Mouse (Mus musculus) midbrain, embryonic 14.5 days (tissue): ENCODE measurements at regions not wholly inside any gene's neighbourhood (a gene's known extent, or its start where the extent isn't known, plus 50 kb on each side); places are given as distances from the start of the nearest gene placed in this dataset.

Experiments used
- ATAC-seq: fragments of 200-750 bp; cut with Nextera tagmentation; 2 replicates; pipeline ENCODE4 v1.8.0; 2017; ENCODE audit warnings: moderate number of reproducible peaks, moderate library complexity; ENCODE audit not compliant: low FRiP score, low TSS enrichment
- DNase-seq: peaks from one replicate; pipeline ENCODE4 v3.0.0-alpha.2; 2015
- H3K27ac ChIP-seq: fragments of 300-500 bp; sonication (generic); replicated peaks from 2 replicates; pipeline ENCODE4 v1.5.1; 2014; ENCODE audit warnings: mild to moderate bottlenecking, low read depth, low read length, moderate library complexity
- H3K27me3 ChIP-seq: fragments of 300-500 bp; sonication (generic); 2 replicates; pipeline ENCODE4 v1.6.1; 2014; ENCODE audit warnings: low read length, control low read depth, mixed read lengths; ENCODE audit not compliant: control insufficient read depth, insufficient read depth
- H3K36me3 ChIP-seq: fragments of 300-500 bp; sonication (generic); 2 replicates; pipeline ENCODE4 v1.6.1; 2014; ENCODE audit warnings: low read length, control low read depth; ENCODE audit not compliant: control insufficient read depth, insufficient read depth
- H3K4me1 ChIP-seq: fragments of 300-500 bp; sonication (generic); 2 replicates; pipeline ENCODE4 v1.6.1; 2014; ENCODE audit warnings: mild to moderate bottlenecking, antibody characterized with exemption, low read length, control low read depth; ENCODE audit not compliant: control insufficient read depth, insufficient read depth
- H3K4me2 ChIP-seq: fragments of 300-500 bp; sonication (generic); 2 replicates; pipeline ENCODE4 v1.6.1; 2014; ENCODE audit warnings: mild to moderate bottlenecking, low read length, moderate library complexity
- H3K4me3 ChIP-seq: fragments of 300-500 bp; sonication (generic); replicated peaks from 2 replicates; pipeline ENCODE4 v1.5.1; 2014; ENCODE audit warnings: low read depth, low read length
- H3K9ac ChIP-seq: fragments of 300-500 bp; sonication (generic); replicated peaks from 2 replicates; pipeline ENCODE4 v1.6.1; 2014; ENCODE audit warnings: mild to moderate bottlenecking, low read length, moderate library complexity
- H3K9me3 ChIP-seq: fragments of 300-500 bp; sonication (generic); 2 replicates; pipeline ENCODE4 v1.6.1; 2016; ENCODE audit warnings: low read length, control low read depth, mixed read lengths; ENCODE audit not compliant: control insufficient read depth
- WGBS: fragments of 180-500 bp; shearing (Covaris S2); extraction: QIAGEN DNeasy Blood & Tissue Kit; methylation state at CpG from one replicate; pipeline ENCODE4 v1.1.7; 2014; 5-methylcytosine and 5-hydroxymethylcytosine counted together

DNA sequence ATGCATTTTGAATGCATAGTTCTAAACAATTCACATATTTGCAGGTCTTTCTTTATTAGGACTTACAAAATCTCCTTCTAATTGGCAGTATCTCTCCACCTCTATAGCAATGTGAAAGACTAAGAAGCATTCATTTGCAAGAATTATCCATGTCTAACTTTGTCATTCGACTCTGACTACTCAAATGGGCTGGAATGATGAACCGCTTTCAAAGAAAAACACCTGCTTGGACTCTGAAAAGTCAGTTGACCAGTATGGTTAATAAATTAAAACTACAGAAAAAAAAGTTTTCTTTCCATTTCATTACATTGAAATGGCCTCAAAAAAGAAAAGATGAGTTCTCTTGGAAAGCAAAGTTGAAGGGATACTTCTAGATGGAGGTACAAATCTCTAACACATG lies 331.1 kb upstream of the Grin3a start:
- Histone ChIP-seq H3K27ac (no peak overlapping the region), H3K27me3 (no peaks in the 10 kb centered on the region), H3K36me3 (no peaks in the 10 kb centered on the region), H3K4me3 (no peak overlapping the region), H3K4me1 (no peaks in the 10 kb centered on the region), H3K9ac (no peak overlapping the region), H3K9me3 (no peaks in the 10 kb centered on the region), H3K4me2 (no peak overlapping the region)
- ATAC-seq = no peak
- DNase-seq = no peak
- WGBS = 86% methylated on average over 2 of the region's 2 CpGs

GRCm38 (mm10) chr4:50160893-50161292 lies 315.3 kb upstream of the Grin3a start:
- no peak overlapping the region for H3K4me2 ChIP-seq
- H3K27ac ChIP-seq = no peak overlapping the region
- H3K4me3 ChIP-seq = no peak overlapping the region
- ATAC-seq (no peak), DNase-seq (peak; percentile 26)
- H3K4me1 ChIP-seq = no peaks in the 10 kb centered on the region
- WGBS = 77% methylated on average over 2 of the region's 2 CpGs
- no peak overlapping the region for H3K9ac ChIP-seq
- no peaks in the 10 kb centered on the region for H3K27me3 ChIP-seq
- H3K36me3 ChIP-seq = no peaks in the 10 kb centered on the region
- H3K9me3 ChIP-seq = no peaks in the 10 kb centered on the region

- no peaks in the 10 kb centered on the region for H3K36me3 ChIP-seq
- no peaks in the 10 kb centered on the region for H3K4me1 ChIP-seq
- no peak overlapping the region for H3K9ac ChIP-seq
- H3K27ac ChIP-seq = no peak overlapping the region
- H3K4me3 ChIP-seq = no peak overlapping the region
- no peak overlapping the region for H3K4me2 ChIP-seq
- H3K9me3 ChIP-seq = no peaks in the 10 kb centered on the region
- DNase-seq (peak; percentile 2), ATAC-seq (no peak)
- H3K27me3 ChIP-seq = no peaks in the 10 kb centered on the region
Observed at GRCm38 (mm10) chr4:50145926-50146325, 300.4 kb upstream of the Grin3a start.

DNA sequence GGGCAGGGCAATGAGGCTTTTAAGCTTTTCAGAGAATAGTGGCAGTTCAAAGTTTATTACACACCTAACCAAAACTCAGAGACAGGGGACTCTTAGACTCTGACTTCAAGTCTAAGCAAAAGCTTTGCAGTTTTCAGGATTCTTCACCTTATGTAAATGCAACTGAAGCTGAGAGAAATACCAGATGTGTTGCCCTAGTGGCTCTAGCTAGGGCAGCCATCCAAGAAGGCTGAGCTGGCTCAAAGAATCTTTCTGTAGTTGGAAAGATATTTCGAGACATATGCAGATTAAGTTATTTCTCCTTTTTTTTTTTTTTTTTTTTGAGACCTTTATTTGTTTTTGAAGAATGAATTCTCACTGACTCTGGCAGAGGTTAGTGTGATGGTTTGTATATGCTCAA lies 284.7 kb upstream of the Grin3a start:
- DNase-seq (no peak), ATAC-seq (no peak)
- WGBS = 67% methylated on average over 1 of the region's 1 CpGs
- Histone ChIP-seq H3K4me1 (no peaks in the 10 kb centered on the region), H3K36me3 (no peaks in the 10 kb centered on the region), H3K27ac (no peak overlapping the region), H3K27me3 (no peaks in the 10 kb centered on the region), H3K9me3 (no peaks in the 10 kb centered on the region), H3K9ac (no peak overlapping the region), H3K4me2 (no peak overlapping the region), H3K4me3 (no peak overlapping the region)

DNA sequence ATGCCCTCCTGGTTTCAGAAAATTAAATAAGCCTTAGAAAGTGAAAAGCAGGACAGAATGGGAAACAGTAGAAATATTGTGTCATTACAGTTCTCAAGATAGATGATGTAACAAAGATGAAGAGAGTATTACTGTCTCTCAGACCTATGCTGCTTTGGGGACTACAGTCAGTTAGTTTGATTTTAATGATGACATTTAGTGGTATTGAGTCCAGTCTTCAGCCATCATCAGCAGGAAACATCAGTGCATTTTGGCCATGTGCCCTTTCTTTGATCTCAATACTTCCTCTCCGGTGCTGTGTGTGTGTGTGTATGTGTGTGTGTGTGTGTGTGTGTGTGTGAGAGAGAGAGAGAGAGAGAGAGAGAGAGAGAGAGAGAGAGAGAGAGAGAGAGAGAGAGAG lies 261.0 kb upstream of the Grin3a start:
- Histone ChIP-seq H3K4me3 (no peak overlapping the region), H3K27ac (no peak overlapping the region), H3K36me3 (no peaks in the 10 kb centered on the region), H3K4me1 (no peaks in the 10 kb centered on the region), H3K27me3 (no peaks in the 10 kb centered on the region), H3K9ac (no peak overlapping the region), H3K4me2 (no peak overlapping the region), H3K9me3 (no peaks in the 10 kb centered on the region)
- ATAC-seq = no peak
- DNase-seq = no peak
- WGBS = 95% methylated on average over 1 of the region's 1 CpGs

DNA sequence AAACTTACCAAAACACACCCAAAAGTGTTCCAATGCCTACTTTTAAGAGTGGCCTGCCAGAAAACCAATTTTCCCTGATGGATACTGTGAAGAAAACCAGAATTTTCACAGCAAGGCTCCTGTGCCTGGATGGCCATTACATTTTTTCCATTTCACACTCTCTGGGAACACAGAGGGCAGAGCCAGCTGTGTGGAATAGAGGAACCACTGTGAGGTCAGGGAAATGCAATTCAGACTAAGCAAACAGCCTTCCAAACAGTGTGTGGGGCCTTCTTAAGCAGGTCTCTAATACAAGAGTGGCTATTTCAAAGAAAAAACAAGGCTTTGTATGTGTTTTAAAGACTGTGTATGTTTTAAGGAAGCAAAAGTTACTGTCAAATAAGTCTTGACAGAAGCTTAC lies 242.3 kb upstream of the Grin3a start:
- no peak overlapping the region for H3K4me3 ChIP-seq
- ATAC-seq (no peak), DNase-seq (no peak)
- no peaks in the 10 kb centered on the region for H3K9me3 ChIP-seq
- no peak overlapping the region for H3K9ac ChIP-seq
- no peaks in the 10 kb centered on the region for H3K4me1 ChIP-seq
- no peak overlapping the region for H3K27ac ChIP-seq
- no peak overlapping the region for H3K4me2 ChIP-seq
- no peaks in the 10 kb centered on the region for H3K27me3 ChIP-seq
- no peaks in the 10 kb centered on the region for H3K36me3 ChIP-seq

GRCm38 (mm10) chr4:50086676-50087075 lies 241.1 kb upstream of the Grin3a start:
- DNase-seq = no peak
- no peaks in the 10 kb centered on the region for H3K9me3 ChIP-seq
- H3K27ac ChIP-seq = no peak overlapping the region
- H3K36me3 ChIP-seq = no peaks in the 10 kb centered on the region
- 82% methylated on average over 2 of the region's 2 CpGs for WGBS
- ATAC-seq = no peak
- H3K9ac ChIP-seq = no peak overlapping the region
- H3K4me1 ChIP-seq = no peaks in the 10 kb centered on the region
- no peaks in the 10 kb centered on the region for H3K27me3 ChIP-seq
- H3K4me2 ChIP-seq = no peak overlapping the region
- H3K4me3 ChIP-seq = no peak overlapping the region

DNA sequence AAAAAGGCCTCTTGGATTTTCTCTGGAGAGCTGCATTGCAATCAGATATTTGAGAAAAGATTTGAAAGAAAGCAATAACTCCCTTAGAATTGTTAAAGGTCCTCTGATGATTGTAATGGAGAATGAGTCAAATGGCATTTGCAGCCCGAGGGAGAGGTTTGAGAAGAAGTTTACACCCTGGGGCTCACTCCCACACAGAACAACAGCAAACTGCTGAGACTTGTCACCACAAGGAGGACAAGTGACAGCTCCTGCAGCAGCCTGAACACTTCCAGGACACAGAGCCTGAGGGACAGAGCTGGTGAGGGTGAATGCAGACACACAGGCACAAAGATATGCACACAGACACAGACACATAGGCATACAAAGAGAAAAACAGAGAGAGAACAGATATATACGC lies 210.0 kb upstream of the Grin3a start:
- Histone ChIP-seq H3K9ac (no peak overlapping the region), H3K36me3 (no peaks in the 10 kb centered on the region), H3K27me3 (no peaks in the 10 kb centered on the region), H3K4me2 (no peak overlapping the region), H3K27ac (no peak overlapping the region), H3K9me3 (no peaks in the 10 kb centered on the region), H3K4me1 (no peaks in the 10 kb centered on the region), H3K4me3 (no peak overlapping the region)
- 55% methylated on average over 2 of the region's 2 CpGs for WGBS
- DNase-seq = no peak
- ATAC-seq = no peak

DNA sequence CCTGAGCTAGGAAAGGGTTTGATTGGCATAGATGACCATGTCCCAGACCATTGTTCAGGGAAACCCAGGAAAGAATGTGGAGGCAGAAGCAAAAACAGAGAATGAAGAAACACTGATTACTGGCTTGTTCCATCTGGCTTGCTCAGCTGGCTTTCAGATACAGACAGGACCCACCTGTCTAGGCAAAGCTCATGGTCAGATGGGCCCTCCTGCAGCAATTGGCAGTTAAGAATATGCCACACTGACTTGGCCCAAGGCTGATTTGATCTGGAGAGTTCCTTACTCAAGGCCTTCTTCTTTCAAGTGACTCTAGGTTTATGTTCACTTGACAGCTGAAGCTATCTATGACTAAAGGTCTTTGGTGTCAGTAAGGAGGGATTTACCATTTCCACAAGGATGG lies 195.9 kb upstream of the Grin3a start:
- H3K9me3 ChIP-seq = no peaks in the 10 kb centered on the region
- DNase-seq (no peak), ATAC-seq (no peak)
- H3K4me1 ChIP-seq = no peaks in the 10 kb centered on the region
- H3K4me3 ChIP-seq = no peak overlapping the region
- H3K9ac ChIP-seq = no peak overlapping the region
- H3K36me3 ChIP-seq = no peaks in the 10 kb centered on the region
- no peaks in the 10 kb centered on the region for H3K27me3 ChIP-seq
- no peak overlapping the region for H3K27ac ChIP-seq
- H3K4me2 ChIP-seq = no peak overlapping the region
